Mouse (Mus musculus): ENCODE data around the gene Zcchc7. TPM values are rescaled to one million over a fixed set of nuclear protein-coding genes. Genes with fewer than 3 reads are reported as not detected.
A peak's percentile ranks its signal among the peaks of the same experiment; 100 is the strongest.

The Zcchc7 gene
- polyA plus RNA-seq, 1 experiment from 2014 or later: 33.4 TPM

- Histone ChIP-seq H3K9ac (replicated peaks) (no peak overlapping the region), H3K27ac (no peak overlapping the region), H3K4me1 (replicated peaks) (peaks cover 4% of the 10 kb centered on the region; the same call in 1 of the 2 replicates), H3K27me3 (no peaks in the 10 kb centered on the region), H3K4me2 (replicated peaks) (no peak overlapping the region), H3K9me3 (no peaks in the 10 kb centered on the region), H3K4me3 (replicated peaks) (no peak overlapping the region), H3K36me3 (no peaks in the 10 kb centered on the region)
- WGBS: 83% methylated on average over 8 of the region's 8 CpGs
- ATAC-seq: no peak
Observed at GRCm38 (mm10) chr4:44974331-44974730, 218.7 kb downstream of the Zcchc7 start.

DNA sequence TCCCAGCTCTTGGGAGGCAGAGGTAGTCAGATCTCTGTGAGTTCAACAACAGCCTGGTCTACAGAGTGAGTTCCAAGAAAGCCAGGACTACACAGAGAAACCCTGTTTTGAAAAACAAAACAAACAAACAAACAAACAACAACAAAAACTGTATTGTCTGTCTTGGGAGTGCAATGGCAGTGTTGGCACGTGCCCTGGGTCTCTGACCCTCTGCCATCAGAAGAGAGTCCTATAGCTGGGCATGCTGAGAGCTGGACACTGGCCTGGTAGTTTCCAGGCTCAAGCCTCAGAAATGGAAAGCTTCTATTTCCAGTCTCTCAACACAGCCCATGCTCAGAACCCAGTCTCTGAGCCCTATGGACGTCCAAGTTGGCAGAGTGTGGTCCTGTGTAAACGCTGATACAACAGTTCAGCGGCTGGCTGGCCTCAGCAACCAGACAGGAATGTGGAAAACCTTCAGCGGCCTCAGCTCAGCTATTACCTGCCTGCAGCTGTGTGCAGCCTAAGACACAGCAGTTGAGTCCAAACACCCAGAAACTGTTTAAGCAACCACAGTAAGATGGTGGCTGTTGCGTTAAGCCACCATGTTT lies 220.4 kb downstream of the Zcchc7 start:
- H3K9ac ChIP-seq (replicated peaks): no peak overlapping the region
- no peak overlapping the region for H3K4me2 ChIP-seq (replicated peaks)
- H3K4me3 ChIP-seq (replicated peaks): no peak overlapping the region
- no peaks in the 10 kb centered on the region for H3K36me3 ChIP-seq
- no peak overlapping the region for H3K27ac ChIP-seq
- no peak for ATAC-seq
- H3K4me1 ChIP-seq (replicated peaks): peaks cover 13% of the 10 kb centered on the region
- no peaks in the 10 kb centered on the region for H3K27me3 ChIP-seq
- WGBS: 84% methylated on average over 6 of the region's 6 CpGs
- H3K9me3 ChIP-seq: no peaks in the 10 kb centered on the region

- Histone ChIP-seq H3K4me3 (replicated peaks) (no peak overlapping the region), H3K4me1 (replicated peaks) (peaks cover 22% of the 10 kb centered on the region), H3K9ac (replicated peaks) (no peak overlapping the region), H3K27me3 (no peaks in the 10 kb centered on the region), H3K4me2 (replicated peaks) (no peak overlapping the region), H3K9me3 (no peaks in the 10 kb centered on the region), H3K27ac (no peak overlapping the region), H3K36me3 (no peaks in the 10 kb centered on the region)
- ATAC-seq: no peak
- 91% methylated on average over 10 of the region's 10 CpGs for WGBS
Observed at GRCm38 (mm10) chr4:44976921-44977710, 221.4 kb downstream of the Zcchc7 start.

DNA sequence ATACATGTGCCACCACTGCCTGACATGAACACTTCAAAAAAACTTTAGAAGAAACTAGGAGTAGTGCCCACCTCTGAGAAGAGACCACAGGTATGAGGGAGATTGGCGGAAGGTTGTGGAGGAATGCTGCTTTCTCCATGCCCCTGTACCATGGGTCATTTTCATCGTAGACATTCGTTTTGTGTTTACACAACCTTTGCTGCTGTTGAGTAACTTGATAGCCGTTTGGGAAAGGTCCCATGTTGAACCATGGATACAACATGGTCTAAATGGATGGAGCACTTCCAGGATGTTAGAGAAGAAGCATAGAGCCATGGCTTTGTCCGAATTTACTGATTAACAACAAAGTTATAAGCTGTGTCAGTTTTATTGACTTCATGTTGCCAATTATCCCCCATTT lies 222.5 kb downstream of the Zcchc7 start:
- H3K36me3 ChIP-seq: no peaks in the 10 kb centered on the region
- H3K4me2 ChIP-seq (replicated peaks): no peak overlapping the region
- no peak overlapping the region for H3K4me3 ChIP-seq (replicated peaks)
- H3K9me3 ChIP-seq: no peaks in the 10 kb centered on the region
- H3K27ac ChIP-seq: no peak overlapping the region
- no peak for ATAC-seq
- H3K4me1 ChIP-seq (replicated peaks): peaks cover 30% of the 10 kb centered on the region
- 81% methylated on average over 5 of the region's 5 CpGs for WGBS
- no peaks in the 10 kb centered on the region for H3K27me3 ChIP-seq
- no peak overlapping the region for H3K9ac ChIP-seq (replicated peaks)

DNA sequence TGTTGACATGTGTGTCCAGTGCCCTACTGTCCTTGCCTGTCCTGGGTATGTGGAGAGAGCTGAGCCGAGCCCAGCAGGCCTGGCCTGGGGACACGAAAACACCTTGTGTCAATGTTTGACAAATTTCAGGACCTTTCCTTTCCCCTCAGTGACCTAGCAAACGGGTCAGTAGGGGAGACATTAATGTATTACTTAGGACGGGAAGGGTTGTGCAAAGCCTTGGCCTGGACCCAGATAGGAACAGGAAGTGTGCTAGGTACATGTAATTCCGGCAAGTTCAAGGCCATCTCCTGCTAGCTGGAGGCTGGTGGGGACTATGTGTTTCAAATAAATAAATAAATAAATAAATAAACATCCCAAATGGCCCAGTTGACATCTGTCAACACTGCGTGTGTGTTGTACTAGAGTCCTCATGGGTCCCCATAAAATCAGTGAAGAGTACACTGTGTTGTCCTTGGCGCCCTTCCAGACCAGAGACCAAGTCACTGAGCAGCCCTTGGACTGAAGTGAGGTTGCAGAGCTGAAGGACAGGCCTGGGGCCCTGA lies 224.2 kb downstream of the Zcchc7 start:
- H3K9ac ChIP-seq (replicated peaks): no peak overlapping the region
- no peak overlapping the region for H3K4me2 ChIP-seq (replicated peaks)
- no peaks in the 10 kb centered on the region for H3K9me3 ChIP-seq
- 88% methylated on average over 7 of the region's 7 CpGs for WGBS
- peaks cover 27% of the 10 kb centered on the region for H3K4me1 ChIP-seq (replicated peaks)
- no peak overlapping the region for H3K27ac ChIP-seq
- H3K36me3 ChIP-seq: 0 out of 2 replicates have a peak, but pooled peaks cover 6% of the 10 kb centered on the region
- ATAC-seq: no peak
- H3K27me3 ChIP-seq: no peaks in the 10 kb centered on the region
- H3K4me3 ChIP-seq (replicated peaks): no peak overlapping the region

GRCm38 (mm10) chr4:44981280-44981973 lies 225.8 kb downstream of the Zcchc7 start, which contains the start of gene Grhpr:
TSS of gene Grhpr (plus strand) at chr4:44981395.
- H3K36me3 ChIP-seq: 0 out of 2 replicates have a peak, but pooled peaks cover 6% of the 10 kb centered on the region
- peak within 1 kb of the TSS; percentile 76 for H3K9ac ChIP-seq (replicated peaks)
- under 1% methylated on average over 40 of the region's 40 CpGs for WGBS
- H3K4me1 ChIP-seq (replicated peaks): peaks cover 27% of the 10 kb centered on the region
- H3K9me3 ChIP-seq: no peaks in the 10 kb centered on the region
- H3K27ac ChIP-seq: peak within 1 kb of the TSS; percentile 22; the same call in 1 of the 2 replicates
- H3K4me3 ChIP-seq (replicated peaks): peak within 1 kb of the TSS; percentile 56
- ATAC-seq: peak; percentile 90
- no peaks in the 10 kb centered on the region for H3K27me3 ChIP-seq
- peak within 1 kb of the TSS; percentile 85 for H3K4me2 ChIP-seq (replicated peaks)

Small RNA genes within 50 kb of the gene (microRNA-seq; reads per million reads assigned to microRNA genes)
- not detected for gene Gm22639

Other genes starting within 250 kb of the Zcchc7 start
- 9.7 and 10.4 TPM in 2 replicates for gene Pax5, start 45.4 kb upstream of the Zcchc7 start, polyA plus RNA-seq (2015; fragmentation: Nextera tagmentation; extraction: Ambion mirVana)
- 20.7 and 23.0 TPM in 2 replicates for gene Grhpr, start 225.5 kb downstream of the Zcchc7 start, polyA plus RNA-seq (2015; fragmentation: Nextera tagmentation; extraction: Ambion mirVana)